Mouse (Mus musculus): Measurements from ENCODE around the gene Akr1a1. TPM values are rescaled to one million over a fixed set of nuclear protein-coding genes. Genes with fewer than 3 reads are reported as not detected.
"Not testable (repeated sequence)": the region's sequence is repeated elsewhere in the genome, so short reads cannot be mapped to it uniquely, and the experiment has no call there.

Gene Akr1a1
- polyA plus RNA-seq, 1 experiment from 2014 or later: 762 TPM

DNA sequence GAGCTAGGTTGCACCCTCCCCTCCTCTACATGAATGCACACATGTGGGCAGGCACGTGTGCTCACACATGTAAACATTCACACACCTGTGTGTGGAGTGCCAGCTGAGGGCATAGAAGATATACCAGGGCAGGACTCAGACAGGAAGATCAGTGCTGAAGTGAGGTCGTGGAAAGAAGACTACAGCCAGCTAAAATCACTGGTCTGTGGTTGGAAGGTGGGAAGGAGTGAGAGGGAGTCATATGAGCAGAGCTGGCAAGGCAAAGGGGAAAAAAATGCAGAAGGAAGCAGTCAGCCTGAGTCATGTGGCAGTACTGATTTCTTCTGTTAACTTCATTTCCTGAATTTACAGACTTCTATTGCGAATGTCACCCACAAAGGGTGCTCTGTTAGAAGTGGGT is 16.7 kb upstream of the Akr1a1 start:
- H3K27ac ChIP-seq (replicated peaks; ENCODE audit: low read depth, low read length): no peak overlapping the region
- H3K4me1 ChIP-seq (ENCODE audit: control insufficient read depth, insufficient read depth, low read length): no peaks in the 10 kb centered on the region
- no peaks in the 10 kb centered on the region for H3K27me3 ChIP-seq (replicated peaks; ENCODE audit: control insufficient read depth, insufficient read depth, low read length)
- H3K9ac ChIP-seq (ENCODE audit: low read depth, low read length): no peak overlapping the region
- 49% methylated on average over 3 of the region's 3 CpGs for WGBS
- DNase-seq (ENCODE audit: low spot score): no peak
- no peak overlapping the region for H3K4me2 ChIP-seq (ENCODE audit: low read depth, low read length)
- H3K4me3 ChIP-seq (ENCODE audit: low read depth, low read length): no peak overlapping the region
- no peak for ATAC-seq (ENCODE audit: low read depth)
- H3K9me3 ChIP-seq (ENCODE audit: control insufficient read depth, low read length): no peaks in the 10 kb centered on the region
- H3K36me3 ChIP-seq (ENCODE audit: control insufficient read depth, insufficient read depth, low read length): no peaks in the 10 kb centered on the region

- Histone ChIP-seq H3K9ac (ENCODE audit: low read depth, low read length) (no peak overlapping the region), H3K4me2 (ENCODE audit: low read depth, low read length) (no peak overlapping the region), H3K9me3 (ENCODE audit: control insufficient read depth, low read length) (no peaks in the 10 kb centered on the region), H3K27me3 (replicated peaks; ENCODE audit: control insufficient read depth, insufficient read depth, low read length) (no peaks in the 10 kb centered on the region), H3K4me3 (ENCODE audit: low read depth, low read length) (no peak overlapping the region), H3K27ac (replicated peaks; ENCODE audit: low read depth, low read length) (no peak overlapping the region), H3K36me3 (ENCODE audit: control insufficient read depth, insufficient read depth, low read length) (no peaks in the 10 kb centered on the region), H3K4me1 (ENCODE audit: control insufficient read depth, insufficient read depth, low read length) (no peaks in the 10 kb centered on the region)
- DNase-seq (ENCODE audit: low spot score) (no peak), ATAC-seq (ENCODE audit: low read depth) (no peak)
- 64% methylated on average over 4 of the region's 4 CpGs for WGBS
Observed at GRCm38 (mm10) chr4:116666625-116667024, 15.1 kb upstream of the Akr1a1 start.

DNA sequence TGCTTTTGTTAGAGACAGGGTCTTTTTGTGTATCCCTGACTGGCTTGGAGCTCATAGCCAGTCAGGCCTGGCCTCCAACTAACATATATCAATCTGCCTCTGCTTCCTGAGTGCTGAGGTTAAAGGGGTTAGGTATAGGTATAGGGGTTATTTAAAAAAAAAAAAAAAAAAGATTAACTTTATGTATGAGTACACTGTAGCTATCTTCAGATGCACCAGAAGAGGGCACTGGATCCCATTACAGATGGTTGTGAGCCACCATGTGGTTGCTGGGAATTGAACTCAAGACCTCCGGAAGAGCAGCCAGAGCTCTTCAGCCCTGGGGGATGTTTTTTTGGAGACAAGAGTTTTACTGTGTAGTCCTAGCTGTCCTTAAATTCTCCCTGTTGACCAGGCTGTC is 10.5 kb upstream of the Akr1a1 start:
- Histone ChIP-seq H3K36me3 (ENCODE audit: control insufficient read depth, insufficient read depth, low read length) (no peaks in the 10 kb centered on the region), H3K4me3 (ENCODE audit: low read depth, low read length) (no peak overlapping the region), H3K9me3 (ENCODE audit: control insufficient read depth, low read length) (no peaks in the 10 kb centered on the region), H3K27ac (replicated peaks; ENCODE audit: low read depth, low read length) (no peak overlapping the region), H3K4me2 (ENCODE audit: low read depth, low read length) (no peak overlapping the region), H3K27me3 (replicated peaks; ENCODE audit: control insufficient read depth, insufficient read depth, low read length) (no peaks in the 10 kb centered on the region), H3K9ac (ENCODE audit: low read depth, low read length) (no peak overlapping the region), H3K4me1 (ENCODE audit: control insufficient read depth, insufficient read depth, low read length) (no peaks in the 10 kb centered on the region)
- no peak for DNase-seq (ENCODE audit: low spot score)
- ATAC-seq (ENCODE audit: low read depth): no peak
- 100% methylated on average over 1 of the region's 1 CpGs for WGBS

GRCm38 (mm10) chr4:116660829-116661228 is 9.3 kb upstream of the Akr1a1 start:
- ATAC-seq (ENCODE audit: low read depth) (no peak), DNase-seq (ENCODE audit: low spot score) (no peak)
- Histone ChIP-seq H3K27me3 (replicated peaks; ENCODE audit: control insufficient read depth, insufficient read depth, low read length) (no peaks in the 10 kb centered on the region), H3K27ac (replicated peaks; ENCODE audit: low read depth, low read length) (no peak overlapping the region), H3K4me2 (ENCODE audit: low read depth, low read length) (no peak overlapping the region), H3K36me3 (ENCODE audit: control insufficient read depth, insufficient read depth, low read length) (no peaks in the 10 kb centered on the region), H3K4me1 (ENCODE audit: control insufficient read depth, insufficient read depth, low read length) (no peaks in the 10 kb centered on the region), H3K9ac (ENCODE audit: low read depth, low read length) (no peak overlapping the region), H3K4me3 (ENCODE audit: low read depth, low read length) (no peak overlapping the region), H3K9me3 (ENCODE audit: control insufficient read depth, low read length) (no peaks in the 10 kb centered on the region)
- 72% methylated on average over 6 of the region's 6 CpGs for WGBS

DNA sequence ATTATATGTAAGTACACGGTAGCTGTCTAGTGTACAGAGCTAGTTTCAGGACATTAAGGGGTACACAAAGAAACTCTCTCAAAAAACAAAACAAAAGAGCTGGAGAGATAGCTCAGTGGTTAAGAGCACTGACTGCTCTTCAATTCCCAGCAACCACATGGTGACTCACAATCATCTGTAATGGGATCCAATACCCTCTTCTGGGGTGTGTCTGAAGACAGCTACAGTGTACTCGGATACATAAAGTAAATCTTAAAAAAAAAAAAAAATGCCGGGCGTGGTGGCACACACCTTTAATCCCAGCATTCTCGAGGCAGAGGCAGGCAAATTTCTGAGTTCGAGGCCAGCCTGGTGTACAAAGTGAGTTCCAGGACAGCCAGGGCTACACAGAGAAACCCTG is 8.4 kb upstream of the Akr1a1 start:
- ATAC-seq (ENCODE audit: low read depth); H3K9me3 ChIP-seq (ENCODE audit: control insufficient read depth, low read length); H3K9ac ChIP-seq (ENCODE audit: low read depth, low read length); H3K27ac ChIP-seq (replicated peaks; ENCODE audit: low read depth, low read length); H3K36me3 ChIP-seq (ENCODE audit: control insufficient read depth, insufficient read depth, low read length); H3K4me2 ChIP-seq (ENCODE audit: low read depth, low read length); DNase-seq (ENCODE audit: low spot score); H3K27me3 ChIP-seq (replicated peaks; ENCODE audit: control insufficient read depth, insufficient read depth, low read length); H3K4me3 ChIP-seq (ENCODE audit: low read depth, low read length); H3K4me1 ChIP-seq (ENCODE audit: control insufficient read depth, insufficient read depth, low read length): not testable (repeated sequence)
- WGBS: 81% methylated on average over 6 of the region's 6 CpGs

- no peaks in the 10 kb centered on the region for H3K36me3 ChIP-seq (ENCODE audit: control insufficient read depth, insufficient read depth, low read length)
- ATAC-seq (ENCODE audit: low read depth) (no peak), DNase-seq (ENCODE audit: low spot score) (peak; percentile 9)
- 72% methylated on average over 2 of the region's 2 CpGs for WGBS
- no peaks in the 10 kb centered on the region for H3K27me3 ChIP-seq (replicated peaks; ENCODE audit: control insufficient read depth, insufficient read depth, low read length)
- no peak overlapping the region for H3K4me2 ChIP-seq (ENCODE audit: low read depth, low read length)
- H3K4me1 ChIP-seq (ENCODE audit: control insufficient read depth, insufficient read depth, low read length): no peaks in the 10 kb centered on the region
- H3K9ac ChIP-seq (ENCODE audit: low read depth, low read length): no peak overlapping the region
- H3K27ac ChIP-seq (replicated peaks; ENCODE audit: low read depth, low read length): no peak overlapping the region
- H3K9me3 ChIP-seq (ENCODE audit: control insufficient read depth, low read length): no peaks in the 10 kb centered on the region
- H3K4me3 ChIP-seq (ENCODE audit: low read depth, low read length): no peak overlapping the region
Observed at GRCm38 (mm10) chr4:116659474-116659873, 8.0 kb upstream of the Akr1a1 start.

- 44% methylated on average over 3 of the region's 3 CpGs for WGBS
- H3K4me2 ChIP-seq (ENCODE audit: low read depth, low read length): no peak overlapping the region
- H3K4me1 ChIP-seq (ENCODE audit: control insufficient read depth, insufficient read depth, low read length): no peaks in the 10 kb centered on the region
- ATAC-seq (ENCODE audit: low read depth): no peak
- H3K27ac ChIP-seq (replicated peaks; ENCODE audit: low read depth, low read length): no peak overlapping the region
- no peaks in the 10 kb centered on the region for H3K9me3 ChIP-seq (ENCODE audit: control insufficient read depth, low read length)
- no peak for DNase-seq (ENCODE audit: low spot score)
- no peak overlapping the region for H3K9ac ChIP-seq (ENCODE audit: low read depth, low read length)
- H3K4me3 ChIP-seq (ENCODE audit: low read depth, low read length): no peak overlapping the region
- no peaks in the 10 kb centered on the region for H3K27me3 ChIP-seq (replicated peaks; ENCODE audit: control insufficient read depth, insufficient read depth, low read length)
- no peaks in the 10 kb centered on the region for H3K36me3 ChIP-seq (ENCODE audit: control insufficient read depth, insufficient read depth, low read length)
Observed at GRCm38 (mm10) chr4:116657971-116658370, 6.5 kb upstream of the Akr1a1 start.

DNA sequence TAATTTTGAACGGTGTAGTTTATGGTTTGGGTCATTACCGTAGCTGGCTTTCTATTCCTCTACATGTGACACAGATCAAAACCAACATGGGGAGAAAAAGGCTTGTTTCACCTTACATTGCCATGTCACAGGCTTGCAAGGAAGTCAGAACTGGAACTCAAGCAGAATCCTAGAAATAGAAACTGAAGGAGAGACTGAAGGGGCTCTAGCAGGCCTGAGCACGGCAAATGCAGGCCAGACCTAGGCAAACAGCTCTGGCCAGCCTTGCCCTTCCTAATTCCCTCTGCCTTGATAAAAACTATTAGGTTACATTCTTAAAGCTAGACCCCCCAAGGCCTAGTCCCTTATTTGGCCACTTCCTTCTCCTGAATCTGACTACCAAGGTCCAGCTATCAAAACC is 4.2 kb upstream of the Akr1a1 start:
- DNase-seq (ENCODE audit: low spot score) (no peak), ATAC-seq (ENCODE audit: low read depth) (no peak)
- Histone ChIP-seq H3K27me3 (replicated peaks; ENCODE audit: control insufficient read depth, insufficient read depth, low read length) (no peaks in the 10 kb centered on the region), H3K36me3 (ENCODE audit: control insufficient read depth, insufficient read depth, low read length) (no peaks in the 10 kb centered on the region), H3K27ac (replicated peaks; ENCODE audit: low read depth, low read length) (no peak overlapping the region), H3K4me3 (ENCODE audit: low read depth, low read length) (no peak overlapping the region), H3K9ac (ENCODE audit: low read depth, low read length) (no peak overlapping the region), H3K9me3 (ENCODE audit: control insufficient read depth, low read length) (no peaks in the 10 kb centered on the region), H3K4me1 (ENCODE audit: control insufficient read depth, insufficient read depth, low read length) (no peaks in the 10 kb centered on the region), H3K4me2 (ENCODE audit: low read depth, low read length) (no peak overlapping the region)
- 67% methylated on average over 3 of the region's 3 CpGs for WGBS

- DNase-seq (ENCODE audit: low spot score): no peak
- 54% methylated on average over 2 of the region's 2 CpGs for WGBS
- H3K4me1 ChIP-seq (ENCODE audit: control insufficient read depth, insufficient read depth, low read length): peaks cover 2% of the 10 kb centered on the region
- H3K9ac ChIP-seq (ENCODE audit: low read depth, low read length): no peak overlapping the region
- H3K27ac ChIP-seq (replicated peaks; ENCODE audit: low read depth, low read length): no peak overlapping the region
- no peak for ATAC-seq (ENCODE audit: low read depth)
- no peak overlapping the region for H3K4me3 ChIP-seq (ENCODE audit: low read depth, low read length)
- H3K4me2 ChIP-seq (ENCODE audit: low read depth, low read length): no peak overlapping the region
- H3K9me3 ChIP-seq (ENCODE audit: control insufficient read depth, low read length): no peaks in the 10 kb centered on the region
- no peaks in the 10 kb centered on the region for H3K27me3 ChIP-seq (replicated peaks; ENCODE audit: control insufficient read depth, insufficient read depth, low read length)
- no peaks in the 10 kb centered on the region for H3K36me3 ChIP-seq (ENCODE audit: control insufficient read depth, insufficient read depth, low read length)
Observed at GRCm38 (mm10) chr4:116655100-116655499, 3.6 kb upstream of the Akr1a1 start.

All from embryonic facial prominence, embryonic 14.5 days (tissue).